Mouse (Mus musculus): Measurements from ENCODE around the gene Cit.

DNA sequence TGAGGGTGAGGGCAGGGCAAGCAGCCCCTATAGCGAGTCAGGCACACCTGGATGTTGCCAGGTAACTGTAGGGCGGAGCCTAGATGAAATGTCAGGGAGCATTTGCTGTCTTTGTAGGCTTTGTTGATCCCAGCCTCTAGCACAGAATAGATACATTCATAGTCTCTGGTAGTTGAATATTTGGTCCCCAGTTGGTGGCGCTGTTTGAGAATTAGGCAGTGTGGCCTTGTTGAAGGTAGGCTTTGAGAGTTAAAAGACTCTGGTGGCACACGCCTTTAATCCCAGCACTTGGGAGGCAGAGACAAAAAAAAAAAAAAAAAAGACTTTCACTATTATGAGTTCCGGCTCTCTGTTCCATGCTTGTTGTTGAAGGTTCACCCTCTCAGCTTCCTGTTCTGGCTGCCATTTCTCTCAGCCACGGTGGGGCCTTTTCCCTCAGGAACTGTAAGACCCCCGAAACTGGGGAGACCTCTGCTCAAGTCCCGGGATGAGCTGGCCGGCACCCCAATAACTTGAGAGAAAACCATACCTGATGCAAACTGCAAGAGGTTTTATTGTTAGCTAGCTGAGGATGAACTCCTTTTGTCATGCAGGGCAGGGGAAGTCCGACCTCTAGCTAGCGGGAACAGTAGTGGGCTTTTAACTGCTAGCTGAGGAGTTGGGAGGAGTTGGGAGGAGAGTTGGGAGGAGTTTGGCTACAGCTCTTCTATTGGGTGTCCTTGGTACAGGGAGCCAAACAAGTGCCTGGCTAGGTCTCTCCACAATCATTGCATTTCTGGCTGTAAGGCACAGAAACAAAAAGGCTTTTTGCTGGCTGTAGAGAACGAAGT, 3.9 kb upstream of the Cit start:
- no peak for TF ChIP-seq CTCF (IDR thresholded peaks at IDR 0.05; ENCODE audit: low read depth, low read length)
- no peak for TF ChIP-seq POLR2A (IDR thresholded peaks at IDR 0.05; ENCODE audit: extremely low read depth, insufficient read depth, low read length)
